Mouse (Mus musculus) gastrocnemius, adult 18-20 months (tissue): Measurements from ENCODE around the gene Plcxd2. TPM values are rescaled to one million over a fixed set of nuclear protein-coding genes. Genes with fewer than 3 reads are reported as not detected.

Experiments used
- DNase-seq: peaks from one replicate; pipeline ENCODE4 v3.0.0; 2021; ENCODE audit warnings: low spot score
- long read RNA-seq, 2 experiments: library from polyadenylated mRNA; stranded (forward); transcript quantifications; one replicate each; pipeline ENCODE4 v2.0.0; 2021
- total RNA-seq, 2 experiments: library from RNA; stranded (reverse); gene quantifications; 2 replicates each; pipeline ENCODE4 v1.2.3; 2021

The Plcxd2 gene
- total RNA-seq: under 1 TPM; 0.11 to 0.12 TPM
- long read RNA-seq, experiment 1: 0 reads
- long read RNA-seq, experiment 2: 0 reads

- peak; percentile 96 for DNase-seq
These were observed at the start of gene Plcxd2 for GRCm38 (mm10) chr16:46010153-46010905. Plcxd2 (minus strand) TSS chr16:46010218.

DNA sequence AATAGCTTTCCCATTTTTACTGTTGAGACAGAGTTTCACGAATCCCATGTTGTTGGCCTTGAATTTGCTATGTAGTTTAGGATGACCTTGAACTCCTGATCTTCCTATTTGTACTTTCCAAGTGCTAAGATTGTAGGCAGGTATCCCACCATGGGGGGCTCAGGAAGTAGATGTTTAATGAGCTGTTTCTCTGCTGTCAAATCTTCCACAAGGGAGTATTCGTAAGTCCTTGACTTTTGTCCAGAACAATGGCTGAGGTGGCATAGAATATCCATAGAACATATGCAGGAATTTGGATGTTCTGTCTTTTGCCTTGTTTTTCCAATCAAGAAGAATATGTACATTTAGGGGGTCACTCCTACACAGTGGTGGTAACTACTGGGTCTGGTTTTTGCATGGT is 36.9 kb upstream of the Plcxd2 start:
- no peak for DNase-seq

GRCm38 (mm10) chr16:46036261-46036660 is 26.2 kb upstream of the Plcxd2 start:
- no peak for DNase-seq

DNA sequence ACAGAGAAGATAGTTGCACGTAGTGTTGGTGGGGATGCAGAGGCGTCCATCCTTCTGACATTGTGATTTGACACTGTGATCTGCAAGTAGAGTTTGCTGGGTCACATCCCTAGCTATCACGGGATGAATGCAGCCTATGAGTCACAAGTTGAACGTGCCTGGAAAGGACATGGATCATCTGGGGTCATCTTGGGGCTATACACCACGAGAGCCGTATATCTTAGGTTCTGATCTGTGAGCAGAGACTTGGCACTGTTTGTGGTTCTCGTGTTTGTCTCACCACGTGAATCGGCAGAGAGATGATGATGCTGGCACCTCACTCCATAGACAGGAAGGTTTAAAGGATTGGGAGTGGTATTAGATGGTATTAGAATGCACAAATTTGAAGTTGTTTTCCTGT is 23.9 kb upstream of the Plcxd2 start:
- peak; percentile 23 for DNase-seq

DNA sequence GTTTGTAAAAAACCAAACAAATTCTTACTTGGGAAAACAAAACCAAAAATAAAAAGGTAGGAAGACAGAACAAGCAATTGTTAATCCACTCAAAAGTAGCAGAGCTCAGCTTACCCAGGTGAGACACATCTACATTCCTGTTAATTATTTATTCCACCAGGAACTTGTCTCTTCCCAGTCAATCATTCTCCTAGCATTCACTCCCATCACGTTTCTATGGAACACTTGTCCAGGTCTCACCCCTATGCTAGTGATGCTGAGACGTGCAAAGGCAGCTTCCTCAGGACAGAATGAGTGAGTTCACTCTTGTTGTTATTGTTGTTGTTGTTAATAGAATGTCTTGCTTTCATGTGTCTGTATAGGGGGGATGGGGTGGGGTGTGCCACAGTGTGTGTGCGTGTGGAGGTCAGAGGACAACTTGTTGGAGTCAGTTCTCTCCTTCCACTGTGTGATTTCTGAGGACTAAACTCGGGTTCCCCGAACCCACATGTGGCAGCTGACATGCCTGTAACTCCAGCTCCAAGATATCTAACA is 13.0 kb upstream of the Plcxd2 start:
- no peak for DNase-seq

DNA sequence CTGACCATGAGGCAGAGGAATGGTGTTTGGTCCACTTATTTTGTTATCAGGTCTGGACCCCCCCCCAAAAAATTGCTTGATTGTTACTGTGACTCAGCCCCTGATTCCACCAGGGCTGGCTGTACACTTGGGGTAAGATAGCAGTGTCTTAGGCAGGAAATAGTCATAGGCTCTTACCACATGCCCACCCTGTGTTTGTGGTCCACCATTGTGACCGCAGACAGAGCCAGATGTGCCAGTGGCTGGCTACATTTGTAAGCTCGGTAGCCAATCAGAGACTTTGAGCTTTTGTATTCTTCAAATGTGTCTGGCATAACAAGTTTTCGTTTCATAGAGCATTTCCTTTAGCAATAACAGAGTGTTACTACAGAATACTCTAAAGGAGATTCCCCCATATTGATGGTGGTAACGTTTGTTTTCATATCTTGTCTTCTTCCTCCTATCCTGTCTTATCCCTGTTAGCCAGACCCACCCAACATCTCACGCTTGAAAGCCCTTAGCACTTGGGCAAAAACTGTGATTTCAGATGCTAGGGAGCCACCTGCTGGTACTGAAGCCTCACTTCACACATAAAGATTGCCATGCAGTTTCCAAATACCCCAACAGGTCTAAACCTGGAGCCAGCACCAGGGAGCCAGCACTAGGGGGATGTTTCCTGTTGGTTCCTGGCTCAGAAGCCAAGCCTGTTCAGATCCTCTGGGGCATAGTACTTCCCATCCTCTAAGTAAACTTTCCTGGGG is 12.3 kb upstream of the Plcxd2 start:
- DNase-seq: peak; percentile 40

DNA sequence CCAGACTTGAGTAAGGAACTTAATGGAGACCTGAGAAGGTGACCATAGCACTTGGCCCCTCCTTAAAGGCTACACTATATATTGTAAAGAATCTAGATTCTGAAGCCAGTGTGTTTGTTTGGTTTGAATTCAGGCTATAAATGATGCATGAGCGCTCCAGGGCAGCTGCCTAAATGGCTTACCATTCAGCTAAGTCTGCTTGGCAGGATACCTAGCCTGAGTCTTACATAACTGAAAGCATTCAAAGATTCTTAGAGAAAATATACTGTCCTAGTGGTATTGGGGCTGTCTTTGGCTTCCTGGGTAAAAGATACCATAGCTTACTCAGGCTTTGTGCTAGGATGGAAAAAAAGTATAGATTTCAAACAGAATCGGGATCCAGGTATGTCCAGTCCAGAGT is 11.3 kb upstream of the Plcxd2 start:
- no peak for DNase-seq

DNA sequence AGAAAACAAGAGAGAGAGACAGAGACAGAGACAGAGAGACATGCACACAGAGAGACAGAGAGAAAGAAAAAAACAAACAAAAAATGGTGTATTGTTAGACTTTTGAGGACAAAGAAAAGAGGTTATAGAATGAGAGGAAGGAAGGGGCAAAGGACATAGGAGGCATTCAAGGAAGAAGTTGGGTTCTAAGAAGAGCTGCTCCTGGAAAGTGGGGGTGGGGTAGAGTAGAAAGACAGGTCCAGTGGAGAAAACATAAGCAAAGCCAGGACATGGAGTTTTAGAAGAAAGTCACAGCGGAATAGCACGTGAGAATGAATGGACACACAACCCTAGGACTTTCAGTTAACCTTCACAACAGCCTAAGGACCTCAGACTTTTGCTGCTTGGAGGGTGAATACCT is 10.4 kb upstream of the Plcxd2 start:
- DNase-seq: no peak

- no peak for DNase-seq
These were observed 9.8 kb upstream of the Plcxd2 start for GRCm38 (mm10) chr16:46019799-46020198.

GRCm38 (mm10) chr16:46019359-46019758 is 9.3 kb upstream of the Plcxd2 start:
- no peak for DNase-seq

- no peak for DNase-seq
These were observed 1.7 kb upstream of the Plcxd2 start for GRCm38 (mm10) chr16:46011696-46012095.

- no peak for DNase-seq
These were observed 845 bp upstream of the Plcxd2 start for GRCm38 (mm10) chr16:46010906-46011220.

GRCm38 (mm10) chr16:46009717-46010116 is 301 bp downstream of the Plcxd2 start:
- no peak for DNase-seq

DNA sequence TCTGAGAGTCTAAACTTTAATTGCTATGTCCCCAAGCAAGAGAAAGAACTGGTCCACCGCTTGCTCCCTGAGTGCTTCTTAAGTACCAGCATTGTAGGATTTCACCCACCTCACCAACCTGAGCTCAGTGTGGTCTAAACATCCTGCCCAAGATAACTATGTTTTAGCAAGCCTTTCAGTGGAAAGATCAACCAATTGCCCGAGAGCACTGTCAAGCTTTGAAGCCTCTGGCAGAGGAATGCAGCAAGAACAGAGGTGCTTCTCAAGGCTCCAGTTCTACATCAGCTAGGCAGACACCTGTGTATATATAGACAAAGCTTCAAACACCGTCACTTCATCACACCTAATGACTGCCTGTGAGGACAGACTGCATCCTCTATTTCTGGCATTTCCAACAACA is 1.3 kb downstream of the Plcxd2 start:
- no peak for DNase-seq

GRCm38 (mm10) chr16:46008036-46008605 is 1.9 kb downstream of the Plcxd2 start:
- DNase-seq: no peak

GRCm38 (mm10) chr16:46006261-46006660 is 3.8 kb downstream of the Plcxd2 start:
- DNase-seq: no peak

- DNase-seq: no peak
These were observed 8.4 kb downstream of the Plcxd2 start for GRCm38 (mm10) chr16:46001550-46002166.

DNA sequence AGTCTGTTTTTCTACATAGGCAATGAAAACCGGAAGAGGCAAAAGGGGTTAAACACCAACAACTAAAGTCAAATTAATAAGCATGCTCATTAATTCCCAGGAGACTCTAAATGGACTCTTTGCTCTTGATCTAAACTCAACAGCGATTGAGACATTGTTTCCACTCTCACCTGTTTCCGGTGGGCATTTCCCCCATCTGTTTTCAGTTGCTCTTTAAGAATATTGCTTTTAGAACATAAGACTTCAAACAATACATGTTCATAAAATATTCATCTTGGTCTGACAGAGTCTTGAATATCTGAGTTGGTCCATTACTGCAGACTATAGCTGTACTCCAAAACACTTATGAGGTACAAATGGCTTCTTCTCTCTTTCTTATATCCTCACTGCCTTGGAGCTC is 9.0 kb downstream of the Plcxd2 start:
- DNase-seq: no peak

GRCm38 (mm10) chr16:45999374-46000191 is 10.4 kb downstream of the Plcxd2 start:
- no peak for DNase-seq

DNA sequence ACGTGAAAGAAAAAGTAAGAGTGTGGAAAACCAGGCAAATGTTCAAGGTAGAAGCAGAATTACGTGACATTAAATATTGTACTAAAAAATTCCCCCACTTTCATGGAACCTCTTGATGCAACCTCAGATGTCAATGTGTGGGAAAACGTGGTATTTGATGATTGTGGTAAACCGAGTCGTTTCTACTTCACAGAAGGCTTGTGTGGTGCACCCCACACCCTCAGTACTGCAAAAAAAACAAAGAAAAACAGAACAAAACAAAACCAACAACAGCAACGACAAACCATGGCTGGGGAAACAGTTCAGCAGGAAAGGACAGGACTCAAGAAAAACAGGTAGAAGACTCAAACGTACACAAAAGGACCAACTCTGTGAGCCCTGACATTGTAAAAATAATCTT is 11.8 kb downstream of the Plcxd2 start:
- no peak for DNase-seq
